Mouse (Mus musculus) MEL (cell line): ENCODE results near the gene Gm11939. TPM values are rescaled to one million over a fixed set of nuclear protein-coding genes. Genes with fewer than 3 reads are reported as not detected.

Experiments
- DNase-seq: peaks from one replicate; pipeline ENCODE4 v3.0.0; 2011; ENCODE audit warnings: low read depth, low spot score
- H3K27ac ChIP-seq: 2 replicates; pipeline ENCODE4 v1.5.1; 2012; ENCODE audit warnings: low read depth, mild to moderate bottlenecking, control low read depth, low read length, moderate library complexity; ENCODE audit not compliant: control insufficient read depth
- H3K27me3 ChIP-seq, 2 experiments: fragments of 150-350 bp in 1 of 2; sonication (generic) in 1 of 2; 2 replicates each; pipeline ENCODE4 v1.6.1; 2012; ENCODE audit warnings: low read length in 2 of 2, mild to moderate bottlenecking in 2 of 2, improper control_type of control experiment in 1 of 2, moderate library complexity in 1 of 2; ENCODE audit not compliant: insufficient read depth in 2 of 2, control insufficient read depth in 1 of 2
- H3K36me3 ChIP-seq, 2 experiments: 2 replicates each; pipeline ENCODE4 v1.6.1; 2012 to 2014; ENCODE audit warnings: low read length in 2 of 2, improper control_type of control experiment in 1 of 2, inconsistent platforms in 1 of 2, mild to moderate bottlenecking in 1 of 2; ENCODE audit not compliant: insufficient read depth in 2 of 2, control insufficient read depth in 1 of 2
- H3K4me1 ChIP-seq, 2 experiments: fragments of 150-350 bp in 1 of 2; sonication (generic) in 1 of 2; 2 replicates each; pipeline ENCODE4 v1.6.1; 2012; ENCODE audit warnings: low read length in 2 of 2, improper control_type of control experiment in 1 of 2, mild to moderate bottlenecking in 1 of 2; ENCODE audit not compliant: insufficient read depth in 2 of 2, control insufficient read depth in 1 of 2
- H3K4me3 ChIP-seq, 2 experiments: fragments of 150-350 bp in 1 of 2; sonication (generic) in 1 of 2; 2 replicates each; pipeline ENCODE4 v1.5.1; 2012; ENCODE audit warnings: low read depth in 2 of 2, low read length in 2 of 2, mild to moderate bottlenecking in 2 of 2, moderate library complexity in 2 of 2, control low read depth in 1 of 2, improper control_type of control experiment in 1 of 2; ENCODE audit not compliant: control insufficient read depth in 1 of 2, insufficient read depth in 1 of 2
- H3K79me2 ChIP-seq: 2 replicates; pipeline ENCODE4 v1.6.1; 2012; ENCODE audit warnings: mild to moderate bottlenecking, low read length, moderate library complexity; ENCODE audit not compliant: control insufficient read depth, poor library complexity, insufficient read depth
- H3K9ac ChIP-seq: 2 replicates; pipeline ENCODE4 v1.6.1; 2012; ENCODE audit warnings: low read depth, mild to moderate bottlenecking, control low read depth, low read length, moderate library complexity; ENCODE audit not compliant: control insufficient read depth, poor library complexity, severe bottlenecking
- H3K9me3 ChIP-seq: fragments of 150-350 bp; sonication (generic); replicated peaks from 2 replicates; pipeline ENCODE4 v1.6.1; 2012; ENCODE audit warnings: mild to moderate bottlenecking, low read length, improper control_type of control experiment, moderate library complexity; ENCODE audit not compliant: insufficient read depth
- BHLHE40 ChIP-seq: IDR thresholded peaks from 2 replicates; pipeline ENCODE4 v1.6.1; 2012; ENCODE audit warnings: low read depth, mild to moderate bottlenecking, inconsistent platforms, low read length, improper control_type of control experiment, borderline replicate concordance
- CHD1 ChIP-seq: IDR thresholded peaks from 2 replicates; pipeline ENCODE4 v1.6.1; 2012; ENCODE audit warnings: low read depth, mild to moderate bottlenecking, inconsistent platforms, low read length, improper control_type of control experiment
- CHD2 ChIP-seq: IDR thresholded peaks from 2 replicates; pipeline ENCODE4 v1.6.1; 2011; ENCODE audit warnings: low read length, improper control_type of control experiment
- CTCF ChIP-seq, 3 experiments: IDR thresholded peaks in 2 of 3; conservative IDR thresholded peaks in 1 of 3; 2 replicates each; pipeline ENCODE4 v1.5.1; 2011 to 2012; ENCODE audit warnings: low read length in 3 of 3, low read depth in 2 of 3, mild to moderate bottlenecking in 2 of 3, improper control_type of control experiment in 1 of 3, inconsistent platforms in 1 of 3, mixed read lengths in 1 of 3, moderate library complexity in 1 of 3; ENCODE audit not compliant: control insufficient read depth in 1 of 3, insufficient read depth in 1 of 3, poor library complexity in 1 of 3, severe bottlenecking in 1 of 3
- ELF1 ChIP-seq: IDR thresholded peaks from 2 replicates; pipeline ENCODE4 v1.6.1; 2014; ENCODE audit warnings: low read depth, mild to moderate bottlenecking, inconsistent platforms, low read length, improper control_type of control experiment, moderate library complexity
- EP300 ChIP-seq, 2 experiments: IDR thresholded peaks; 2 replicates each; pipeline ENCODE4 v1.6.1; 2011; ENCODE audit warnings: improper control_type of control experiment in 2 of 2, low read length in 2 of 2, low read depth in 1 of 2, mild to moderate bottlenecking in 1 of 2
- HCFC1 ChIP-seq: IDR thresholded peaks from 2 replicates; pipeline ENCODE4 v1.6.1; 2012; ENCODE audit warnings: low read depth, mild to moderate bottlenecking, inconsistent platforms, low read length, improper control_type of control experiment, moderate library complexity
- MAFK ChIP-seq: IDR thresholded peaks from 2 replicates; pipeline ENCODE4 v1.6.1; 2011; ENCODE audit warnings: low read depth, mild to moderate bottlenecking, low read length, improper control_type of control experiment, borderline replicate concordance
- MAX ChIP-seq: IDR thresholded peaks from 2 replicates; pipeline ENCODE4 v1.6.1; 2011; ENCODE audit warnings: low read length, improper control_type of control experiment
- MEF2A ChIP-seq: IDR thresholded peaks from 2 replicates; pipeline ENCODE4 v1.6.1; 2014; ENCODE audit warnings: low read depth, mild to moderate bottlenecking, inconsistent platforms, low read length, improper control_type of control experiment; ENCODE audit not compliant: poor library complexity, insufficient replicate concordance, severe bottlenecking; ENCODE audit errors: extremely low read depth
- MYB ChIP-seq: IDR thresholded peaks from 2 replicates; pipeline ENCODE4 v1.6.1; 2011; ENCODE audit warnings: mild to moderate bottlenecking, low read depth, low read length, improper control_type of control experiment
- MYC ChIP-seq: IDR thresholded peaks from 2 replicates; pipeline ENCODE4 v1.6.1; 2011; ENCODE audit warnings: low read depth, mild to moderate bottlenecking, low read length, improper control_type of control experiment, moderate library complexity
- NRF1 ChIP-seq: IDR thresholded peaks from 2 replicates; pipeline ENCODE4 v1.6.1; 2014; ENCODE audit warnings: low read depth, mild to moderate bottlenecking, inconsistent platforms, low read length, improper control_type of control experiment, moderate library complexity; ENCODE audit not compliant: poor library complexity, insufficient read depth, severe bottlenecking
- POLR2AphosphoS5 ChIP-seq: IDR thresholded peaks from 2 replicates; pipeline ENCODE4 v1.6.1; 2012; ENCODE audit warnings: low read depth, borderline replicate concordance, mild to moderate bottlenecking, inconsistent platforms, low read length, moderate library complexity, mixed read lengths
- RAD21 ChIP-seq: IDR thresholded peaks from 2 replicates; pipeline ENCODE4 v1.6.1; 2011; ENCODE audit warnings: mild to moderate bottlenecking, low read depth, low read length, improper control_type of control experiment
- RCOR1 ChIP-seq: IDR thresholded peaks from 2 replicates; pipeline ENCODE4 v1.6.1; 2012; ENCODE audit warnings: low read depth, mild to moderate bottlenecking, inconsistent platforms, low read length, improper control_type of control experiment
- TAL1 ChIP-seq: IDR thresholded peaks from 2 replicates; pipeline ENCODE4 v1.6.1; 2012; ENCODE audit warnings: mild to moderate bottlenecking, inconsistent platforms, low read length, moderate library complexity, mixed read lengths
- ZKSCAN1 ChIP-seq: IDR thresholded peaks from 2 replicates; pipeline ENCODE4 v1.6.1; 2012; ENCODE audit warnings: low read depth, mild to moderate bottlenecking, inconsistent platforms, low read length, improper control_type of control experiment, moderate library complexity
- ZMIZ1 ChIP-seq: IDR thresholded peaks from 2 replicates; pipeline ENCODE4 v1.6.1; 2012; ENCODE audit warnings: low read depth, mild to moderate bottlenecking, inconsistent platforms, low read length, improper control_type of control experiment, moderate library complexity
- ZNF384 ChIP-seq: IDR thresholded peaks from 2 replicates; pipeline ENCODE4 v1.6.1; 2012; ENCODE audit warnings: low read depth, mild to moderate bottlenecking, inconsistent platforms, low read length, improper control_type of control experiment
- polyA plus RNA-seq, 2 experiments: library from polyadenylated mRNA; stranded (reverse) in 1 of 2; unstranded in 1 of 2; fragments of >175 nt in 1 of 2; fragments of >200 nt in 1 of 2; gene quantifications; 2 replicates each; pipeline versions ENCODE4 v1.2.1 to v1.2.4; 2012; ENCODE audit warnings: low replicate concordance in 2 of 2, low read depth in 1 of 2; ENCODE audit not compliant: insufficient read length in 2 of 2, insufficient read depth in 1 of 2, missing spikeins in 1 of 2
- total RNA-seq: library from RNA; depleted of rRNA; stranded (reverse); fragments of 300-350 nt; gene quantifications from 2 replicates; pipeline ENCODE4 v1.2.3, GENCODE M21; 2012

The Gm11939 gene
- total and polyA plus RNA-seq, 3 experiments: not detected

- no peak for DNase-seq
- no peaks in the 10 kb centered on the region; the same call in 1 of the 2 replicates for H3K9me3 ChIP-seq
- no peak for TF ChIP-seq NRF1
- no peak for TF ChIP-seq CHD1
- no peak for TF ChIP-seq ELF1
- TF ChIP-seq MEF2A: no peak
- no peak for TF ChIP-seq HCFC1
- no peak for TF ChIP-seq MAFK
- TF ChIP-seq TAL1: no peak
- no peak for TF ChIP-seq MAX
- TF ChIP-seq EP300 (IDR thresholded peaks at IDR 0.05; ENCODE audit: low read depth in 1 of 2, low read length in 2 of 2): no peak
- no peak for TF ChIP-seq ZKSCAN1
- no peak for TF ChIP-seq MYB
- TF ChIP-seq BHLHE40: no peak
- no peak for TF ChIP-seq ZNF384
- TF ChIP-seq RAD21: no peak
- no peak for TF ChIP-seq POLR2AphosphoS5
- TF ChIP-seq CTCF (IDR thresholded peaks at IDR 0.05 in 2 of 3, conservative IDR thresholded peaks at IDR 0.05 in 1 of 3; ENCODE audit: control insufficient read depth in 1 of 3, insufficient read depth in 1 of 3, low read depth in 2 of 3, low read length in 3 of 3, poor library complexity in 1 of 3, severe bottlenecking in 1 of 3): no peak
- no peak for TF ChIP-seq MYC
- TF ChIP-seq RCOR1: no peak
- TF ChIP-seq ZMIZ1: no peak
- TF ChIP-seq CHD2: no peak
- H3K36me3 ChIP-seq: no peaks in the 10 kb centered on the region
- no peak overlapping the region for H3K4me3 ChIP-seq
- no peaks in the 10 kb centered on the region for H3K79me2 ChIP-seq
- H3K27me3 ChIP-seq: no peaks in the 10 kb centered on the region
- H3K4me1 ChIP-seq: no peaks in the 10 kb centered on the region
- no peak overlapping the region for H3K27ac ChIP-seq
- H3K9ac ChIP-seq: no peak overlapping the region
Measured at GRCm38 (mm10) chr11:99562580-99562979, 3.3 kb upstream of the Gm11939 start.

GRCm38 (mm10) chr11:99557976-99558745 lies 1.1 kb downstream of the Gm11939 start:
- Histone ChIP-seq H3K79me2 (no peaks in the 10 kb centered on the region), H3K9me3 (no peaks in the 10 kb centered on the region), H3K4me1 (no peaks in the 10 kb centered on the region), H3K27me3 (no peaks in the 10 kb centered on the region), H3K36me3 (no peaks in the 10 kb centered on the region), H3K4me3 (no peak overlapping the region), H3K9ac (no peak overlapping the region), H3K27ac (no peak overlapping the region)
- no peak for DNase-seq
- no peak for TF ChIP-seq TAL1
